Mouse (Mus musculus) c-Kit-negative CD71-positive TER-119-positive erythroid progenitor cells, embryonic 14.5 days (primary cell): ENCODE measurements around the gene Fam163a.

ENCODE experiments used
- DNase-seq: peaks from one replicate; pipeline ENCODE4 v3.0.0-alpha.2; 2013; ENCODE audit warnings: low read depth, low spot score

Gene Fam163a

GRCm38 (mm10) chr1:156085770-156086169, 119.1 kb downstream of the Fam163a start:
- peak; percentile 46 for DNase-seq

- no peak for DNase-seq
Observed at GRCm38 (mm10) chr1:156084603-156085002, 120.2 kb downstream of the Fam163a start.

- DNase-seq, result no peak
Observed at GRCm38 (mm10) chr1:156077655-156078054, 127.2 kb downstream of the Fam163a start.

GRCm38 (mm10) chr1:156076474-156076873, 128.4 kb downstream of the Fam163a start:
- no peak for DNase-seq

GRCm38 (mm10) chr1:156074575-156074974, 130.3 kb downstream of the Fam163a start:
- DNase-seq, result no peak

- DNase-seq, result no peak
Observed at GRCm38 (mm10) chr1:156073169-156073821, 131.5 kb downstream of the Fam163a start.

GRCm38 (mm10) chr1:156070106-156070505, 134.7 kb downstream of the Fam163a start:
- DNase-seq, result no peak

GRCm38 (mm10) chr1:156066133-156066532, 138.7 kb downstream of the Fam163a start:
- DNase-seq, result no peak

GRCm38 (mm10) chr1:156062193-156062592, 142.6 kb downstream of the Fam163a start:
- no peak for DNase-seq

GRCm38 (mm10) chr1:156058207-156058606, 146.6 kb downstream of the Fam163a start:
- DNase-seq, result no peak

GRCm38 (mm10) chr1:156046688-156047087, 158.1 kb downstream of the Fam163a start:
- no peak for DNase-seq

GRCm38 (mm10) chr1:156044211-156044611, 160.6 kb downstream of the Fam163a start:
- DNase-seq, result no peak

- DNase-seq, result peak; percentile 25
Observed at GRCm38 (mm10) chr1:156043027-156043426, 161.8 kb downstream of the Fam163a start.

- no peak for DNase-seq
Observed at GRCm38 (mm10) chr1:156042481-156042880, 162.3 kb downstream of the Fam163a start.

- peak; percentile 39 for DNase-seq
Observed at GRCm38 (mm10) chr1:156041451-156042241, 163.2 kb downstream of the Fam163a start.

GRCm38 (mm10) chr1:156040731-156041401, 164.0 kb downstream of the Fam163a start:
- DNase-seq, result peak; percentile 90

GRCm38 (mm10) chr1:156039989-156040388, 164.8 kb downstream of the Fam163a start:
- DNase-seq, result peak; percentile 36

- DNase-seq, result peak; percentile 74
Observed at GRCm38 (mm10) chr1:156037144-156037583, 167.7 kb downstream of the Fam163a start.

GRCm38 (mm10) chr1:156035930-156036737, 168.7 kb downstream of the Fam163a start, which contains the start of gene Tor1aip1:
TSS of gene Tor1aip1 (minus strand) at chr1:156036480.
- peak; percentile 73 for DNase-seq

- peak; percentile 69 for DNase-seq
Observed at GRCm38 (mm10) chr1:156035269-156035929, 169.4 kb downstream of the Fam163a start, which contains the start of gene Tor1aip2. TSS of gene Tor1aip2 (plus strand) at chr1:156035403.

- DNase-seq, result no peak
Observed at GRCm38 (mm10) chr1:156034661-156035060, 170.2 kb downstream of the Fam163a start.
